Mouse (Mus musculus) ES-E14 (cell line): ENCODE measurements at regions not wholly inside any gene's neighbourhood (a gene's known extent, or its start where the extent isn't known, plus 50 kb on each side); places are given as distances from the start of the nearest gene placed in this dataset.

ENCODE experiments used
- CHD2 ChIP-seq: IDR thresholded peaks from 2 replicates; pipeline ENCODE4 v1.6.1; 2014; ENCODE audit warnings: mild to moderate bottlenecking, low read depth, low read length, inconsistent platforms
- HCFC1 ChIP-seq: IDR thresholded peaks from 2 replicates; pipeline ENCODE4 v1.6.1; 2012; ENCODE audit warnings: low read length, inconsistent platforms, borderline replicate concordance; ENCODE audit not compliant: insufficient read depth
- MAFK ChIP-seq: IDR thresholded peaks from 2 replicates; pipeline ENCODE4 v1.6.1; 2014; ENCODE audit warnings: mild to moderate bottlenecking, low read depth, low read length, inconsistent platforms; ENCODE audit not compliant: insufficient read depth
- ZC3H11A ChIP-seq: IDR thresholded peaks from 2 replicates; pipeline ENCODE4 v1.6.1; 2012; ENCODE audit warnings: low read depth, mild to moderate bottlenecking, inconsistent platforms, low read length, borderline replicate concordance
- ZNF384 ChIP-seq: IDR thresholded peaks from 2 replicates; pipeline ENCODE4 v1.6.1; 2012; ENCODE audit warnings: low read depth, low read length, inconsistent platforms

DNA sequence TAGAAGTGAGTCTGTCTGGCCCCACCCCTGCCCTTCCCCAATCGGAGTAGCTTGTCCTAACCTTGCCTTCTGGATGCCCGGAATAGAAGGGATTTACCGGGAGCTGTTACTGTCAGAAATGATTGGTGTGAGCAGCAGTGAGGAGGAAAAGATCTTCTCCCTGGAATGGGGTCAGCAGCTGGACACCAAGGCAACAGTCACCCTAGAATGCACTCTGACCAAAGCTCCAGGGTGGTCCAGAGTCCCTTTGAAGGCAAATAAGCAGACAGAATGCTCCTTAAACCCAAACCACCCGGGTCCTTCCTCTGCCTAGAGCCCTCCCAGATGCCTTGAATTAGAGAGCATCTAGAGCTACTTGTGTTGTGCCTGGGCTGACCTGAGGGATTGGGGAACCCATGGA is 196.2 kb downstream of the H2al1j start:
- TF ChIP-seq MAFK (no peak), ZNF384 (no peak), CHD2 (no peak), ZC3H11A (no peak), HCFC1 (no peak)
